Mouse (Mus musculus): Measurements from ENCODE around the gene Degs2.
A peak's percentile ranks its signal among the peaks of the same experiment; 100 is the strongest.

Gene Degs2

DNA sequence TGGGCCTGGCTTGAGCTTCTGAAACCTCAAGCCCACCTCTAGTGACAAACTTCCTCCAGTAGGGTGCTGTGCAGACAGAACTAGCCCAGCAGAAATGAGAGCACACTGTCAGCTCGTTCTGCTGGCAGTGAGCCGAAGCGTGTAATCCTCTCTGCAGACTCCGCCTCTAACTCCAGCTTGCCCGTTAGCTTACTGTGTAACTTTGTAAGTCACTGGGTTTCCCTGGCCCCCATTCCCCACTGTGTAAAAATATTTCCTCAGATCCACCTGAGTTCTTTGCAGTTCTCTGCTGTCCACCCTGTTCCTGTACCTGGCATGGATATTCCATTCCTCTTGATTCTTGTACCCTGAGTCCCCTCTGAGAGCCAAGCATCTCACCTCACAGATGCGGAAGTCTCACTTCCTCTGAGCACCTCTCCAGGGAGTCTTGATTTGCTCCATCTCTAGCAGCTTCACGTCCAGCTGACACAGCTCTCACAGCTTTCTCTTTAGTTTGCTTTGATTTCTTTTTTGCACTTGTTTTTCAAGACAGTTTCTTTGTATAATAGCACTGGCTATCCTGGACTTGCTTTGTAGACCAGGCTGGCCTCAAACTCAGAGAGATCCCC, 51.0 kb downstream of the Degs2 start:
- peak; percentile 28 to 45 for DNase-seq

DNA sequence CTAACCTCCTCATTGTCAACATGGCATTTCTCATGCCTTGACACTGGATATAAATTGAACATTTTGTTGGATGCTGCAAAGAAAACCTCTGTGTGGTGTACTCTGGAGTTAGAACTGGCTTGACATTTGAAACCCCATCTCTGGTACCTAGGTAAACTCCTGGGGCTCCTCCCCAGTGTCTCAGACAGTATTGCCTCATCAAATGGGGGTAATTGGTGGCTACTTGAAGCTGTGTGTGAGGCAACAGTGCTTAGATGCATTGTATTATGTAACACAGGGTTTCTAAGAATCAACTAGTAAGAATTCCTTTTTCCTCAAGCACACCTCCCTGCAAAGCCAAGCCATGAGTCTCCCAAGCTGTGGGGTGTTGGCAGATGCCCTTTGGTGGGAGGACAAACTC, 54.3 kb downstream of the Degs2 start:
- DNase-seq: peak in 1 of 2 experiments; percentile 38

DNA sequence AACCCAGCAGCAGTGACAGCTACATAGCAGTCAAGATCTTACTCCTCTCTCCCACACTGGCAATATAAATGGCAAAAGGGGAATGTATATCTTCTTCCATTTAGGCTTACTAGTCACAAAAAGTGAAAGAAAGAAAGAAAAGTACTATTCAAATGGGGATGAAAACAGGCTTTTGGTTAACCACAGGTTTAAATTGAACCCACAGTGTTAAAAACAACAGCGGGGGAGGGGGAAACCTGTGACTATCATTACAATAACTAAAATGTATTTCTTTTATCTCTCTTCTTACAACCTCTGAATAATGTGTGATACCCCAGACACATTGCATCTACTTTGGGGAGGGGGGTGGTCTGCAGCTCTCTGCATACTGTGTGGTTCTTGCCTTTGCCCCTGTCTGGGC, 55.9 kb downstream of the Degs2 start:
- no peak for DNase-seq

DNA sequence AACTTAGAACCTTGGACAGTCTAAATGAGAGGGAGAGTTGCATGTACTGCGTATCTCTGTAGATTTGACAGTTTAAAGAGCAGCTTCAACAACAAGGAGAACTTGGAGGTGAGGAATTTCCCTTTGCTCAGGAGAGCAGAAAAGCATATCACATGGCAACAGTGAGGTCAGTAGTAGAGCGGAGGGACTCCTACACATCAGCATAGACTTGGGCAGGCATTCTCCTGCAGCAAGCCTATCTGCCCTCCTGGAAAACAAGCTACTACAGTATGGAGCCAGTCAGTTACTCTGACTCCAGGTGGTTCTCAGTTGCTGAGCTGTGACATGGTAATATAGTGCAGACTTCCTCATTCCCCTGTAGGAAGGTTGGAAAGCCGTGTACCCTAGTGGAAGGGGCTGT, 60.1 kb downstream of the Degs2 start:
- no peak for DNase-seq

DNA sequence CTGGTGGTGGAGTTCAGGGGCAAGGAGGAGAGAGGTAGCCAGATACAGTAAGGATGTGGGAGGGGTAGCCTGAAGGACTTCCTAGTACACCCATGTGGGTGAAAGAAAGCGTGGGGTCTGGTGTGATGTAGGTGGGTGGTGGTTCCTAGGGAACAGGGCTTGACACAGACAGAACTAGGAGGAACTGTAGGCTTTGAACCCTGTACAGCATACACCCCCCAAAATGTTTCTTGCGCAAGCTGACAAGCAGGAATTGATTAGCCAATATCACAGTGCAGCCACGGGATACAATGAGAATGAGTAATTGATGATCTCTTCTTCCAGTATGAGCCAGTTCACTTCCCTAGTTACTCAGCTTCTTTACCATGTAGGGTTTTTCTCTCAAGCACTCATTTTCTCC, 63.0 kb downstream of the Degs2 start:
- peak; percentile 51 to 58 for DNase-seq

DNA sequence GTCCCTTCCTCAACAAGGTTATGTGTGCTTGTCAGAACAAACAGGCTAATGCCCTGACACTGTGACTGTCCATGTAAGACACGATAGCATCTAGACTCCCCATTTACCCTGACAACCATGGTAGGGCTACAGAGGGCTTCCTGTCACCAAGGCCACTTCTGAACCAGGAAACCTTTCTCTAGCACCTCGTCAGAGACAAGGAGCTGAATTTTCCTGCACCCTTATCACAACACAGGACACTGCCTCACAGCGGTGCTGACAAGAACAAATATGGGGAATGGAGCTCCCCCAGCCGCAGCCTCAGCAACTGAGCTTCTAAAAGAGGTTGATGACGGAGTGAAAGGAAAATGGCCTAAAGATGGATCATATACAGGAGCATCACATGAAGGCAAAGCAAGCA, 64.7 kb downstream of the Degs2 start:
- no peak for DNase-seq

DNA sequence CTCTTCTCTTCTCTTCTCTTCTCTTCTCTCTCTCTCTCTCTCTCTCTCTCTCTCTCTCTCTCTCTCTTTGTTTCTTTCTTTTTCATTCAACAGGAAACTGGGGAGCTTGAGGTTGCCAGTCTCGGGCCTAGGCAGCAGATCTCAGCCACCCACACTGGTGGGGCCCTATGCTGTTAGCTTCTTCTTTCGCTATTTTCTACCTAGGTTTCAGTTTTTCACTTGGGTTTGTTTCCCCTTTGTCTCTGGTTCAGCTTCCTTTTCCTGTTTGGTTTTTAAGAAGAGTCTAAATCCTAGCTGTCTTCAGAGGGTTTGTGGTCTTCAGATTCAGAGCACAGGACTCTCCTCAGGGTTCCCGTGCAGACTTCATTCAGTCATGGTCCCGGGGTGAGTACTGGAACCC, 66.6 kb downstream of the Degs2 start:
- DNase-seq: no peak

DNA sequence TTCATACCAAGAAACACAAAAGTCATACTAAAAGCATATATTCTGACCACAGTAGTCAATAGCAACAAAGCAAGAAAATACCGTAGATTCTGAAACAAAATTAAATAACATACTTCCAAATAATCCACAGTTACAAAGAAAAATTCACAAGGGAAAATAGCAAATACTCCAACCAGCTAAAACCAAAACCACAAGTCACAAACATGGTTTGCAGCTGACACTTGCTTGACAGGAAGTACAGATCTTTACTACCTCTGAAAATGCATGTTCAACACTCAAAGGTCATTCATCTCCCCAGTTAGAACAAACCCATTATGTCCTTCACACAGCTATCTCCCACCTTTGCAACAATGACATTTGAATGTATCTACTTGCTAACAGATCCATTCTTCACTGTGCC, 68.1 kb downstream of the Degs2 start:
- DNase-seq: no peak

DNA sequence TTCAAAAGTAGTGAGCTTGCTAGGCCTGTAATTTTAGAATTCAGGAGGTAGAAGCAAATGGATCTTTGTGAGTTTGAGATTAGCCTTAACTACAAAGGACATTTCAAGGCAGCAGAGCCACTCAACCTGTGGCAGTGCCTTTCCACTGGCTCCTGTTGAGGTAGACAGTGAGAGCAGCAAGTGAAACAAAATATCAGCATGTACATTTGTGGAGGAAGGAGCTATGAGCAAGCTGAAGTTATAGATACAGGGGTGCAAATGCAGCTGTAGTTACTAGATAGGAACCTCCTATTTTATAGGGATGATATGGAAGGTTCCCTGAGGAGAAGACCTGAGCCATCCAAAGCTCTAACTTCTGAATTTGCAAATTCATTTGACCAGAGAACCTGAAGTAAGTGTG, 69.6 kb downstream of the Degs2 start:
- DNase-seq: no peak

DNA sequence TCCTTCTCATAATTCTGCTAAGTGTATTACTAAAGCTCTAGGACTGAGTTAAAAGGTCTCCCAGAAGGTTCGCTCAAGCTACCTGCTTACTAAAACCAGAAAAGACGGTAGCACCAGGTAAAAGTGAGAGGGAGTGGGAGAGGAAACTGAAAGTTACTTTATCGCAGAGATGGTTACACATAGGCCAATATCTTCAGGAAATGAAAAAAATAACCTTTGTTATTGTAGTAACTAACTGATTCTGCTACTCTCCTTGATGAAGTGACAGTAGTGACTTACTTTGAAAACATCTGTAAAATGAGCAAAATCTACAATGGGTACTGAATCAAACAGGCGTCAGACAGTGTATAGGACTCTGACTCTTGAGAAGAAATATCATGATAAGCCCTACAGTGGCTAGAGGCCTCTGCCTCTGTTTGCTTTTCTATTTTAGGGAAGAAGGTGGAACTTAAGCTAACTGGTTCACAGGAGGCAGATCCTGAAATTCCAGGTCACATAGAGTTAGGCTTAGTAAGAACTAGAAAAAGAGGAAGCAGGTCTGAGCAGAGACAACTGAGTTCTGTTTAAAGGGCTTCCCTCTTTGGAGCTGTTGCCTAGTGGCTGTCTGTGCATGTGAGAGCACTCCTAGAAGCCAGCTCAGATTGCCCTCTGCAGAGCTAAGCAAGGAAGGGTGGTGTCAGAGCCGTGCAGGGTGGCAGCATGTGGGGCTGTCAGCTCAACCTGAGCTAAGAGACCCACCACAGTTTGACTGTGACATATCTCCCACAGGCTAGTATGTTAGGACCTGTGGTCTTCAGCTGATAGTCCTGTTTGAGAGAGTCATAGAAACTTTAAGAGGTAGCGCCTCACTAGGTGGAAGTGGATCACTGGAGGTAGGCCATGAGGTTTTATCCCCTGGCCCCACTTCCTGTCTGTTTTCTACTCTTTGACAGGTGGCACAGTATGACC, 71.1 kb downstream of the Degs2 start:
- peak in 1 of 2 experiments; percentile 29 for DNase-seq

DNA sequence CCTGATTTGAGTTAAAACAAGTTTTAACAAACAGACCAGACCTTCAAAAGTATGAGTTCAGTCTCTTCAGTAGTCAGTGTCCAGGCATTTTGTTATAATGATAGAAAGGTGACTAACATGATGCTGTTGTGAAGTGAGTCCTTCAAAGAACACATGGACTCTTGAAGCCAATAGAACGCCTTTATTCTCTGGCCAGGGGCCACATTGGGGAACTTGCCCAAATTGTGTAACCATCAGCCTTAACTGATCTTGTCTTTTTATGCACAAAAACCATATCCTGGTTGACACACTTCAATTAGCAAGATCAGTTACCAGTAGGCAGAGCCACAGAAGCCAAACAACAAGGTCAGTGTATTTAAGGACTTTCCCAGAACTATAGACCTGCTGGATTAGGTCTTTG, 72.6 kb downstream of the Degs2 start:
- DNase-seq: no peak
